Mouse (Mus musculus) limb, embryonic 11.5 days (tissue): ENCODE measurements at regions not wholly inside any gene's neighbourhood (a gene's known extent, or its start where the extent isn't known, plus 50 kb on each side); places are given as distances from the start of the nearest gene placed in this dataset.

Source experiments
- ATAC-seq: fragments of 200-750 bp; cut with Nextera tagmentation; 2 replicates; pipeline ENCODE4 v1.8.0; 2017; ENCODE audit warnings: low read depth; ENCODE audit not compliant: insufficient number of reproducible peaks, low FRiP score, low TSS enrichment
- DNase-seq: peaks from one replicate; pipeline ENCODE4 v3.0.0-alpha.2; 2015; ENCODE audit warnings: low spot score
- H3K27ac ChIP-seq: fragments of 300-500 bp; sonication (generic); replicated peaks from 2 replicates; pipeline ENCODE4 v1.5.1; 2014; ENCODE audit warnings: low read depth, mild to moderate bottlenecking, low read length
- H3K27me3 ChIP-seq: fragments of 300-500 bp; sonication (generic); 2 replicates; pipeline ENCODE4 v1.6.1; 2014; ENCODE audit warnings: mild to moderate bottlenecking, low read length, mixed read lengths; ENCODE audit not compliant: control insufficient read depth, insufficient read depth
- H3K36me3 ChIP-seq: fragments of 300-500 bp; sonication (generic); 2 replicates; pipeline ENCODE4 v1.6.1; 2014; ENCODE audit warnings: mild to moderate bottlenecking, low read length, moderate library complexity, mixed read lengths; ENCODE audit not compliant: control insufficient read depth, insufficient read depth
- H3K4me1 ChIP-seq: fragments of 300-500 bp; sonication (generic); 2 replicates; pipeline ENCODE4 v1.6.1; 2014; ENCODE audit warnings: low read length, mixed read lengths; ENCODE audit not compliant: control insufficient read depth, insufficient read depth
- H3K4me2 ChIP-seq: fragments of 300-500 bp; sonication (generic); 2 replicates; pipeline ENCODE4 v1.6.1; 2014; ENCODE audit warnings: low read depth, mild to moderate bottlenecking, moderate library complexity; ENCODE audit not compliant: severe bottlenecking
- H3K4me3 ChIP-seq: fragments of 300-500 bp; sonication (generic); 2 replicates; pipeline ENCODE4 v1.5.1; 2014; ENCODE audit warnings: low read depth, low read length
- H3K9ac ChIP-seq: fragments of 300-500 bp; sonication (generic); 2 replicates; pipeline ENCODE4 v1.6.1; 2014; ENCODE audit warnings: mild to moderate bottlenecking, low read length
- H3K9me3 ChIP-seq: fragments of 300-500 bp; sonication (generic); 2 replicates; pipeline ENCODE4 v1.6.1; 2016; ENCODE audit warnings: low read length; ENCODE audit not compliant: control insufficient read depth
- WGBS: fragments of 180-500 bp; shearing (Covaris S2); extraction: QIAGEN DNeasy Blood & Tissue Kit; methylation state at CpG from one replicate; pipeline ENCODE4 v1.1.7; 2014; 5-methylcytosine and 5-hydroxymethylcytosine counted together

- H3K9me3 ChIP-seq: no peaks in the 10 kb centered on the region
- no peak overlapping the region for H3K4me3 ChIP-seq
- 20% methylated on average over 2 of the region's 2 CpGs for WGBS
- no peaks in the 10 kb centered on the region for H3K36me3 ChIP-seq
- ATAC-seq (no peak), DNase-seq (no peak)
- no peaks in the 10 kb centered on the region for H3K27me3 ChIP-seq
- no peak overlapping the region for H3K9ac ChIP-seq
- H3K4me1 ChIP-seq: no peaks in the 10 kb centered on the region
- H3K27ac ChIP-seq: no peak overlapping the region
- H3K4me2 ChIP-seq: no peak overlapping the region
Measured at GRCm38 (mm10) chr11:40362530-40363185, 332.3 kb downstream of the Mat2b start.
